Mouse (Mus musculus) olfactory bulb, adult 2 months (tissue): ENCODE measurements around the gene Borcs5. TPM values are rescaled to one million over a fixed set of nuclear protein-coding genes. Genes with fewer than 3 reads are reported as not detected.

Experiments used
- H3K27ac ChIP-seq: fragments of 200-500 bp; 2 replicates; pipeline ENCODE4 v1.5.1; 2012; ENCODE audit warnings: low read depth, low read length; ENCODE audit not compliant: insufficient read depth
- H3K4me1 ChIP-seq: fragments of 200-500 bp; 2 replicates; pipeline ENCODE4 v1.6.1; 2012; ENCODE audit warnings: low read length; ENCODE audit not compliant: control insufficient read depth, insufficient read depth
- H3K4me3 ChIP-seq: fragments of 200-500 bp; 2 replicates; pipeline ENCODE4 v1.5.1; 2012; ENCODE audit warnings: mild to moderate bottlenecking, low read depth, low read length, moderate library complexity; ENCODE audit not compliant: insufficient read depth
- CTCF ChIP-seq: fragments of 200-500 bp; IDR thresholded peaks from 2 replicates; pipeline ENCODE4 v1.5.1; 2012; ENCODE audit warnings: low read depth, mild to moderate bottlenecking, low read length, moderate library complexity; ENCODE audit not compliant: insufficient read depth
- POLR2A ChIP-seq: fragments of 200-500 bp; IDR thresholded peaks from 2 replicates; pipeline ENCODE4 v1.6.1; 2012; ENCODE audit warnings: mild to moderate bottlenecking, low read depth, low read length, moderate library complexity; ENCODE audit not compliant: insufficient read depth
- WGBS: fragments of 180-500 bp; shearing (Covaris S2); methylation state at CpG from one replicate; pipeline ENCODE4 v1.1.7; 2018; 5-methylcytosine and 5-hydroxymethylcytosine counted together
- polyA plus RNA-seq: library from polyadenylated mRNA; stranded (reverse); fragments of >200 nt; gene quantifications from 2 replicates; pipeline ENCODE4 v1.2.4, GENCODE M21; 2012; ENCODE audit warnings: low replicate concordance; ENCODE audit not compliant: missing spikeins, insufficient read depth, insufficient read length

Gene Borcs5
- polyA plus RNA-seq, 1 experiment, result not detected

- H3K27ac ChIP-seq, result no peak overlapping the region
- WGBS, result 90% methylated on average over 7 of the region's 7 CpGs
- no peaks in the 10 kb centered on the region for H3K4me1 ChIP-seq
- H3K4me3 ChIP-seq, result no peak overlapping the region
- TF ChIP-seq POLR2A, result no peak
Observed at GRCm38 (mm10) chr6:134702184-134702583, 62.9 kb downstream of the Borcs5 start.

GRCm38 (mm10) chr6:134703053-134703690, 63.9 kb downstream of the Borcs5 start:
- Histone ChIP-seq H3K4me3 (no peak overlapping the region), H3K27ac (no peak overlapping the region), H3K4me1 (no peaks in the 10 kb centered on the region)
- WGBS, result 93% methylated on average over 4 of the region's 4 CpGs
- TF ChIP-seq POLR2A (no peak), CTCF (no peak)

GRCm38 (mm10) chr6:134706467-134706866, 67.2 kb downstream of the Borcs5 start:
- 95% methylated on average over 4 of the region's 4 CpGs for WGBS
- no peak overlapping the region for H3K27ac ChIP-seq
- TF ChIP-seq POLR2A, result no peak
- no peak for TF ChIP-seq CTCF
- no peaks in the 10 kb centered on the region for H3K4me1 ChIP-seq
- H3K4me3 ChIP-seq, result no peak overlapping the region

- Histone ChIP-seq H3K4me3 (no peak overlapping the region), H3K4me1 (no peaks in the 10 kb centered on the region), H3K27ac (no peak overlapping the region)
- WGBS, result 88% methylated on average over 15 of the region's 15 CpGs
- TF ChIP-seq POLR2A (no peak), CTCF (no peak)
Observed at GRCm38 (mm10) chr6:134710020-134710419, 70.7 kb downstream of the Borcs5 start.

GRCm38 (mm10) chr6:134713321-134713720, 74.0 kb downstream of the Borcs5 start:
- WGBS, result 58% methylated on average over 3 of the region's 3 CpGs
- no peak overlapping the region for H3K27ac ChIP-seq
- TF ChIP-seq POLR2A (no peak), CTCF (no peak)
- 0 out of 2 replicates have a peak, but pooled peaks cover 5% of the 10 kb centered on the region for H3K4me1 ChIP-seq
- H3K4me3 ChIP-seq, result no peak overlapping the region

- TF ChIP-seq POLR2A (no peak), CTCF (no peak)
- Histone ChIP-seq H3K4me3 (no peak overlapping the region), H3K27ac (no peak overlapping the region), H3K4me1 (0 out of 2 replicates have a peak, but pooled peaks cover 5% of the 10 kb centered on the region)
- 96% methylated on average over 1 of the region's 1 CpGs for WGBS
Observed at GRCm38 (mm10) chr6:134713897-134714296, 74.6 kb downstream of the Borcs5 start.

- 74% methylated on average over 6 of the region's 6 CpGs for WGBS
Observed at GRCm38 (mm10) chr6:134716168-134716587, 76.9 kb downstream of the Borcs5 start.

GRCm38 (mm10) chr6:134717886-134718667, 78.8 kb downstream of the Borcs5 start:
- 83% methylated on average over 20 of the region's 20 CpGs for WGBS
- Histone ChIP-seq H3K4me1 (0 out of 2 replicates have a peak, but pooled peaks cover 5% of the 10 kb centered on the region), H3K27ac (no peak overlapping the region), H3K4me3 (no peak overlapping the region)
- TF ChIP-seq CTCF (no peak), POLR2A (no peak)

More at GRCm38 (mm10) chr6:134716168-134716587, 76.9 kb downstream of the Borcs5 start:
- no peak overlapping the region for H3K4me3 ChIP-seq
- no peak overlapping the region for H3K27ac ChIP-seq
- 0 out of 2 replicates have a peak, but pooled peaks cover 5% of the 10 kb centered on the region for H3K4me1 ChIP-seq
- TF ChIP-seq CTCF (no peak), POLR2A (no peak)

- Histone ChIP-seq H3K27ac (no peak overlapping the region), H3K4me3 (no peak overlapping the region), H3K4me1 (0 out of 2 replicates have a peak, but pooled peaks cover 5% of the 10 kb centered on the region)
- TF ChIP-seq POLR2A, result no peak
- TF ChIP-seq CTCF, result no peak
- WGBS, result 92% methylated on average over 11 of the region's 11 CpGs
Observed at GRCm38 (mm10) chr6:134718668-134719065, 79.4 kb downstream of the Borcs5 start.
